Mouse (Mus musculus): ENCODE measurements around the gene Angptl2. TPM values are rescaled to one million over a fixed set of nuclear protein-coding genes. Genes with fewer than 3 reads are reported as not detected.

The Angptl2 gene
- polyA plus RNA-seq, 1 experiment from 2014 or later, result 5.6 TPM

DNA sequence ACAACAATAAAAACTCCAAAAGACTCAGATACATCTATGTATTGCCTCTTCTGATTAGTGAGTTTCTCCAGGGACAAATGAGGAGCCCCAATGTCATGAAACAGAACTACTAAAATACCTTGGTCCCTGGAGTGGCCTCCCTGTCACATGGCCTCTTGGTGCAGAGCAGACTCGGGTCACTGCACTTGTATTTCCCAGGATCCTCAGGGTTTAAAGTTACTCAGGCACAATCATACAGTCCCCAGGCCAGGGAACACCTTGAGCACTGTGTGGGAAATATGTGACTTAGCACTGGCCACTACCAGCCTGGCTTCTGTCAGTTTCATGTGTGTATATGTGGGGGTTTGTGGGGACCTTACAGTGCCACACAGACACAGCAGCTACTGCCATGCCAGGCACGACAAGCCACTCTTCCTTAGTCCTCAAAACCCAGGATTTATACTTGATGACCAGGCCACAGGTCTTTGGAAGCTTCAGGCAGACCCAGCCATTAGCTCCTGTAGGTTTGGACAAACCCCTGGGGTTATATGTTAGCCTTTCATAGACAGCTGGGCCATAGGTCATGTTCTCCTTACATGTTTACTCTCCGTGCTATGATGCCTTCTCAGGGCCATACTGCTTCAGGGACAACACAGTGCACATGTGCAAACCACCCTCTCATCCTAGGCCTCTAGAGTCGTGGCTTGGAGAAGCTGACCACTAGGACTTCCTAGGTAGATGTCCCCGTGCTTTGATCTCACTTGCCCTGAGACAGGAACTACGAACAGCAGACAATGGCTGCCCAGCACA, 17.1 kb downstream of the Angptl2 start:
- peak; percentile 76 for ATAC-seq (ENCODE audit: low read depth)

DNA sequence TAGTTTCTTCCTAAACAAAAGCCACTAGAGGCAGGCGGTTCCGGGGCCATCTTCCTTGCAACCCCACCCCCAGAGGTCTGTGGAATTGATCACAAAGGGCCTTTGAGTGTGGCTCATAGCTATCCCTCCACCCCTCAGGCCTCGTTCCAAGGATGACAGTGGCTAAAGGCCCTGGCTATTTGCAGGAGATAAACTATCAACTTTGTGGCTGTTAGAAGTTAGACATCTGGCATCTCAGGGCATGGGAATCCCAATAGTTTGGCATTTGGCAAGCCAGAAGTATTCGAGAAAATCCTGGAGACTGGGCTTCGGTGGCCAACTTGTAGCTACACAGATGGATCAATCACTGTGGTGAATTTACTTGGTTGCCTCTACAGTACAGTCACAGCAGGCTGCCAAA, 18.0 kb downstream of the Angptl2 start:
- no peak overlapping the region for H3K9ac ChIP-seq (ENCODE audit: low read depth, low read length)
- no peaks in the 10 kb centered on the region for H3K4me1 ChIP-seq (ENCODE audit: control insufficient read depth, low read depth, low read length)
- H3K36me3 ChIP-seq (ENCODE audit: control insufficient read depth, insufficient read depth), result no peaks in the 10 kb centered on the region
- H3K27ac ChIP-seq (ENCODE audit: low read length), result no peak overlapping the region
- WGBS (ENCODE audit: insufficient replicate concordance), result 62% methylated on average over 5 of the region's 5 CpGs
- H3K4me2 ChIP-seq (ENCODE audit: low read depth, low read length), result no peak overlapping the region
- no peak for ATAC-seq (ENCODE audit: low read depth)
- H3K4me3 ChIP-seq (ENCODE audit: low read depth, low read length), result no peak overlapping the region
- no peaks in the 10 kb centered on the region for H3K27me3 ChIP-seq (ENCODE audit: control insufficient read depth, insufficient read depth, low read depth, low read length)
- H3K9me3 ChIP-seq (replicated peaks; ENCODE audit: control insufficient read depth, low read length), result no peaks in the 10 kb centered on the region

More for the DNA sequence above, 17.1 kb downstream of the Angptl2 start:
- no peaks in the 10 kb centered on the region for H3K4me1 ChIP-seq (ENCODE audit: control insufficient read depth, low read depth, low read length)
- no peaks in the 10 kb centered on the region for H3K27me3 ChIP-seq (ENCODE audit: control insufficient read depth, insufficient read depth, low read depth, low read length)
- no peaks in the 10 kb centered on the region for H3K36me3 ChIP-seq (ENCODE audit: control insufficient read depth, insufficient read depth)
- H3K4me2 ChIP-seq (ENCODE audit: low read depth, low read length), result no peak overlapping the region
- H3K27ac ChIP-seq (ENCODE audit: low read length), result no peak overlapping the region
- 46% methylated on average over 6 of the region's 6 CpGs for WGBS (ENCODE audit: insufficient replicate concordance)
- H3K4me3 ChIP-seq (ENCODE audit: low read depth, low read length), result no peak overlapping the region
- H3K9me3 ChIP-seq (replicated peaks; ENCODE audit: control insufficient read depth, low read length), result no peaks in the 10 kb centered on the region
- H3K9ac ChIP-seq (ENCODE audit: low read depth, low read length), result no peak overlapping the region

DNA sequence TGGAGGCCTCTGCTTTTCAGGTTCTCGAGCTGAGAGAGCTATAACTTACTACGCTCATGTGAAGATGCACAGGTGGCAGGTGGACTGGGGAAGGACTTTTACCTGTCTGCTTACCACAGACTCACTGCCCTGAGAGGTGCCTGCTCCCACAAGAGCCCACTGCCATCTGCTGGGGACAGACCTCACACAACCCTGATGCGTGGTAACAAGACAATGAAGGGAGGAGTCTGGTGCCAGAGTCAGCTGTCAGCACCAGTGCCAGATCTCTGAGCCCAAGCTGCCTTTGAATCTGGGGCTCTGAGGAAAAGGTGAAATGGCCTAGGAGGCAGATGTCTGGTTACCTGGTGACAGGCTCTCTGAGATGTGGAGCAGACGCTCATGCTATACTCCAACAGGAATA, 19.0 kb downstream of the Angptl2 start:
- no peak overlapping the region for H3K27ac ChIP-seq (ENCODE audit: low read length)
- ATAC-seq (ENCODE audit: low read depth), result no peak

DNA sequence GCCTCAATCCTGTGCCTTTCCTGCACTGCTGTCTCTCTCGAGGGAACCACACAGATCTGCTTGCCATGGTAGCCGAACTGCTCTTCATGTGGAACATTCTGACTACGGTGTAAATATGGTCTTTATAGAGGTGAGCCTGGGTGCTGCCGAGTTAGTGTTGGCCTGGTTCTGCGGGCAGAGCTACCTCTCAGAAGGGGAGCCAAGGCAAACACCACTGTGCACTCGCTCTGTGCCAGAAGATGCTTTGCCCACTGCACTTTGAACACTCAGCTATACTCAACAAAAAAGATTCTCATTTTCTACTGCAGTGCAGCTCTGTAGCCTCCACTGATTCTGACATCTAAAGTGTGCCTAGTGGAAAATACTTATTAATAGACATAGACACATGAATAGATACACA, 21.7 kb downstream of the Angptl2 start:
- Histone ChIP-seq H3K9ac (ENCODE audit: low read depth, low read length) (no peak overlapping the region), H3K27me3 (ENCODE audit: control insufficient read depth, insufficient read depth, low read depth, low read length) (no peaks in the 10 kb centered on the region), H3K27ac (ENCODE audit: low read length) (no peak overlapping the region), H3K36me3 (ENCODE audit: control insufficient read depth, insufficient read depth) (no peaks in the 10 kb centered on the region), H3K4me2 (ENCODE audit: low read depth, low read length) (no peak overlapping the region), H3K9me3 (replicated peaks; ENCODE audit: control insufficient read depth, low read length) (no peaks in the 10 kb centered on the region), H3K4me1 (ENCODE audit: control insufficient read depth, low read depth, low read length) (no peaks in the 10 kb centered on the region), H3K4me3 (ENCODE audit: low read depth, low read length) (no peak overlapping the region)
- ATAC-seq (ENCODE audit: low read depth), result no peak
- 65% methylated on average over 6 of the region's 6 CpGs for WGBS (ENCODE audit: insufficient replicate concordance)

More for the DNA sequence above, 19.0 kb downstream of the Angptl2 start:
- H3K4me3 ChIP-seq (ENCODE audit: low read depth, low read length), result no peak overlapping the region
- no peaks in the 10 kb centered on the region for H3K27me3 ChIP-seq (ENCODE audit: control insufficient read depth, insufficient read depth, low read depth, low read length)
- no peaks in the 10 kb centered on the region for H3K4me1 ChIP-seq (ENCODE audit: control insufficient read depth, low read depth, low read length)
- 65% methylated on average over 4 of the region's 4 CpGs for WGBS (ENCODE audit: insufficient replicate concordance)
- no peaks in the 10 kb centered on the region for H3K9me3 ChIP-seq (replicated peaks; ENCODE audit: control insufficient read depth, low read length)
- no peak overlapping the region for H3K4me2 ChIP-seq (ENCODE audit: low read depth, low read length)
- H3K36me3 ChIP-seq (ENCODE audit: control insufficient read depth, insufficient read depth), result no peaks in the 10 kb centered on the region
- H3K9ac ChIP-seq (ENCODE audit: low read depth, low read length), result no peak overlapping the region

DNA sequence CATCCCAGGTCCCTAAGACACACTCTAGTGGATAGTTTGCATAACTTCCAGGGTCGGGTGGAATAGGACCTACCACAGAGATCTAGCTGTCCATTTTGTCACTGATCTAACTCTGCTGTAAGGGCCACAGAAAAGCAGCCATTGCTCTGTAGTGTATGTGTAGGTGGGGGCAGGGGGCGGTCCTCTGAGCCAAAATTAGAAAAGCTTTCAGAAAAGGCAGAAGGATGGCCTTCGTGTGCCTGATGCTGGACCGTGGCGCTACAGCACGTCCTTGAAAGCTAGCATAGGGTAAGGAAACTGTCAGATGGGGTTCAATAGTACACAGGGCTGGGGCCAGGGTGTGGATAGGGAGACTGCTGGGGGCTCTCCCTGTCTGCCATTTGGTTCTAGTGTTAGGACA, 29.0 kb downstream of the Angptl2 start:
- WGBS (ENCODE audit: insufficient replicate concordance), result 72% methylated on average over 6 of the region's 6 CpGs
- no peaks in the 10 kb centered on the region for H3K27me3 ChIP-seq (ENCODE audit: control insufficient read depth, insufficient read depth, low read depth, low read length)
- H3K4me1 ChIP-seq (ENCODE audit: control insufficient read depth, low read depth, low read length), result peaks cover 2% of the 10 kb centered on the region
- no peak overlapping the region for H3K27ac ChIP-seq (ENCODE audit: low read length)
- H3K9ac ChIP-seq (ENCODE audit: low read depth, low read length), result no peak overlapping the region
- no peaks in the 10 kb centered on the region for H3K36me3 ChIP-seq (ENCODE audit: control insufficient read depth, insufficient read depth)
- no peak overlapping the region for H3K4me3 ChIP-seq (ENCODE audit: low read depth, low read length)
- no peak overlapping the region for H3K4me2 ChIP-seq (ENCODE audit: low read depth, low read length)
- ATAC-seq (ENCODE audit: low read depth), result no peak
- H3K9me3 ChIP-seq (replicated peaks; ENCODE audit: control insufficient read depth, low read length), result no peaks in the 10 kb centered on the region

DNA sequence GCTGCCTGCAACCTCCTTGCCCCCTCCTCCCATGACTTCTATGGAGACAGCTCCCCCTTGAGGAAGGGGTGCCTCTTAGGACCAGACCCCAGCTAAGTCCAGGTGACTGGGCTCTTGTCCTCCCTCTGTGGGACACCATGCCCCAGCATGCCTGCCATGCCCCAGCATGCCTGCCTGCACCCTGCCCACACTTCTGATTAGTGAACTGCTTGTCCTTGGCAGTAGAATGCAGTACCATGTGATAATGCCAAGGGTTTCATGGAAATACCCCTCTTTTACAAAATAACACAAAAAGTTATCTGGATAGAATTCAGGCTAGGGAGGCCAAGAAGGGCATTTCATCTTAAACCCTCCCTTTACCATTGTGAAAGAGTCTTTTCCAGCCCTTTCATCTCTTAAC, 29.5 kb downstream of the Angptl2 start:
- H3K9ac ChIP-seq (ENCODE audit: low read depth, low read length), result no peak overlapping the region
- H3K9me3 ChIP-seq (replicated peaks; ENCODE audit: control insufficient read depth, low read length), result no peaks in the 10 kb centered on the region
- H3K36me3 ChIP-seq (ENCODE audit: control insufficient read depth, insufficient read depth), result no peaks in the 10 kb centered on the region
- peaks cover 4% of the 10 kb centered on the region for H3K4me1 ChIP-seq (ENCODE audit: control insufficient read depth, low read depth, low read length)
- ATAC-seq (ENCODE audit: low read depth), result no peak
- no peaks in the 10 kb centered on the region for H3K27me3 ChIP-seq (ENCODE audit: control insufficient read depth, insufficient read depth, low read depth, low read length)
- H3K4me3 ChIP-seq (ENCODE audit: low read depth, low read length), result no peak overlapping the region
- no peak overlapping the region for H3K27ac ChIP-seq (ENCODE audit: low read length)
- H3K4me2 ChIP-seq (ENCODE audit: low read depth, low read length), result no peak overlapping the region

DNA sequence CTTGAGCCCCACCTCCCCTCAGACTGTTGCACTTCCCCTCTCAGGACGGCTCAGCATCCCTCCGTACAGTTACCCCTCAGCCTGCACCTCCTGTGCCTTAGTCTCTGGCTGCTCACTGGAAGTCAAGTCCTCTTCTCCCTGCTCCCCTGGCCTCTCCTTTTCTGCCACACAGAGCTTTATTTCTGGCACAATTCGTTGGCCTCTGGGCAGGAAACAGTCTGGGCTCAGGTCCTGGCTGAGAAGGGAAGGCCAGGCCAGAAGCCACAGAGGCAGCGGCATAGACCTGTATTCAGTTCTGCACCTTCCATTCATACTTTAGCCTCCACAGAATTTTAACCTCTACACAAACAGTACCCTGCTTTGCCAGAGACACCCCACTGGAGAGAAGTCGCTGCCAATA, 31.0 kb downstream of the Angptl2 start:
- 60% methylated on average over 5 of the region's 5 CpGs for WGBS (ENCODE audit: insufficient replicate concordance)
- Histone ChIP-seq H3K36me3 (ENCODE audit: control insufficient read depth, insufficient read depth) (no peaks in the 10 kb centered on the region), H3K4me3 (ENCODE audit: low read depth, low read length) (no peak overlapping the region), H3K9ac (ENCODE audit: low read depth, low read length) (no peak overlapping the region), H3K4me2 (ENCODE audit: low read depth, low read length) (no peak overlapping the region), H3K9me3 (replicated peaks; ENCODE audit: control insufficient read depth, low read length) (no peaks in the 10 kb centered on the region), H3K4me1 (ENCODE audit: control insufficient read depth, low read depth, low read length) (peaks cover 4% of the 10 kb centered on the region), H3K27ac (ENCODE audit: low read length) (no peak overlapping the region), H3K27me3 (ENCODE audit: control insufficient read depth, insufficient read depth, low read depth, low read length) (no peaks in the 10 kb centered on the region)
- ATAC-seq (ENCODE audit: low read depth), result no peak

DNA sequence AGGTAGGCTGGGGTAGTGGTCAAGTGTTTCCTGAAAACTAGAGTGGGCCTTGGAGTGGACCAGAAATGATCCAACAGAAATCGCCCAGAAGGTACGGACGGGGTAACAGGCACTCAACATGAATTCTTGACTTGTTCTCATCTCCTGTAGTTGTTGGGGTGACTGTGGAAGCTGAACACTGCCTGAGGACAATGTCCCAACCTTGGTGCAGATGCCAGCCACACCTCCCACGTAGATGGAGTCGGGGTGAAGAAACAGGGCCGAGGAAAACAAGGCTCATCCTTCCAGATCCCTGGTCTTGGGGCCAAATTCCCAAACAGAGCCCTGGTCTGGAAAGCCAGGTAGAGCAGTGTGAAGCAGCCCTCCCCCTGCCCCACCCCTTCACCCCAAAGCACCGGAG, 32.7 kb downstream of the Angptl2 start:
- H3K9ac ChIP-seq (ENCODE audit: low read depth, low read length), result no peak overlapping the region
- WGBS (ENCODE audit: insufficient replicate concordance), result 80% methylated on average over 7 of the region's 7 CpGs
- H3K4me1 ChIP-seq (ENCODE audit: control insufficient read depth, low read depth, low read length), result peaks cover 4% of the 10 kb centered on the region
- H3K4me3 ChIP-seq (ENCODE audit: low read depth, low read length), result no peak overlapping the region
- H3K9me3 ChIP-seq (replicated peaks; ENCODE audit: control insufficient read depth, low read length), result no peaks in the 10 kb centered on the region
- no peak overlapping the region for H3K27ac ChIP-seq (ENCODE audit: low read length)
- H3K36me3 ChIP-seq (ENCODE audit: control insufficient read depth, insufficient read depth), result no peaks in the 10 kb centered on the region
- no peaks in the 10 kb centered on the region for H3K27me3 ChIP-seq (ENCODE audit: control insufficient read depth, insufficient read depth, low read depth, low read length)
- H3K4me2 ChIP-seq (ENCODE audit: low read depth, low read length), result no peak overlapping the region
- no peak for ATAC-seq (ENCODE audit: low read depth)

DNA sequence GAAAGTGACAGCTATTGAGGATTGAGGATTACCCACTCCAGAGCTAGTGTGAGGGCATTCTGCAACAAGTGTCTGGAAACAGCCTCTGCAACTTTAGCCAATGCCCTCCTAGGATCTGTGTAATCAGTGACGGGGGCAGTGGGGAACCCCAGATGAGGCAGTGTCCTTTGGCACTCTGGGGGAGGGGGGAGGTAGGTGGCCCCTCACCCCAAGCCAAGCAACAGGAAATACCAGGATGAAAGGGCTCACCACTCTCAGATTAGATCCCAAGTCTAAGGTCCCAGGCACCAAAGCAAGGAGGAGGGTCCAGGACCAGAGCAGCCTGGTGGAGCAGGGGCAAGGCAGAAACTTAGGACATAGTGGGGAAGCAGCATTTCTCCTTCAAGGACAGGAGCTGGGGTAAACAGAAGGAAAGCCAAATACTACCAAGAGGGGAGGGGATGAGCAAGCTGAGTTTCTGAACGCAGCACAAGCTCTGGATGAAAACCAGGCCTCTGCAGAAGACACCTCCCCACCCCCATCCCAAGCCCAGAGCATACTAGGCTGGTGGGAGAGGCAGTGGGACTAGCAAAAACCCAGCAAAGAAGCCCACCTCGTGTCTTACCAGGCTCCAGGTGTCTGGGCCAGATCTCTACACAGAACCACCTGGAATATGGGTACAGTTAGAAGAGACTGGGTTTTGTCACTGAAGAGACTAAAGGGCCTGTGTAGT, 34.2 kb downstream of the Angptl2 start:
- Histone ChIP-seq H3K4me2 (ENCODE audit: low read depth, low read length) (no peak overlapping the region), H3K27me3 (ENCODE audit: control insufficient read depth, insufficient read depth, low read depth, low read length) (no peaks in the 10 kb centered on the region), H3K4me3 (ENCODE audit: low read depth, low read length) (no peak overlapping the region), H3K4me1 (ENCODE audit: control insufficient read depth, low read depth, low read length) (peaks cover 10% of the 10 kb centered on the region), H3K27ac (ENCODE audit: low read length) (no peak overlapping the region), H3K36me3 (ENCODE audit: control insufficient read depth, insufficient read depth) (no peaks in the 10 kb centered on the region), H3K9me3 (replicated peaks; ENCODE audit: control insufficient read depth, low read length) (no peaks in the 10 kb centered on the region), H3K9ac (ENCODE audit: low read depth, low read length) (no peak overlapping the region)
- 37% methylated on average over 3 of the region's 3 CpGs for WGBS (ENCODE audit: insufficient replicate concordance)
- no peak for ATAC-seq (ENCODE audit: low read depth)
